Mouse (Mus musculus) NIH3T3 (cell line): ENCODE measurements around the gene Acvr1b.

Source experiments
- DNase-seq: peaks from one replicate; pipeline ENCODE4 v3.0.0-alpha.2; 2012; ENCODE audit warnings: low read depth

Gene Acvr1b

DNA sequence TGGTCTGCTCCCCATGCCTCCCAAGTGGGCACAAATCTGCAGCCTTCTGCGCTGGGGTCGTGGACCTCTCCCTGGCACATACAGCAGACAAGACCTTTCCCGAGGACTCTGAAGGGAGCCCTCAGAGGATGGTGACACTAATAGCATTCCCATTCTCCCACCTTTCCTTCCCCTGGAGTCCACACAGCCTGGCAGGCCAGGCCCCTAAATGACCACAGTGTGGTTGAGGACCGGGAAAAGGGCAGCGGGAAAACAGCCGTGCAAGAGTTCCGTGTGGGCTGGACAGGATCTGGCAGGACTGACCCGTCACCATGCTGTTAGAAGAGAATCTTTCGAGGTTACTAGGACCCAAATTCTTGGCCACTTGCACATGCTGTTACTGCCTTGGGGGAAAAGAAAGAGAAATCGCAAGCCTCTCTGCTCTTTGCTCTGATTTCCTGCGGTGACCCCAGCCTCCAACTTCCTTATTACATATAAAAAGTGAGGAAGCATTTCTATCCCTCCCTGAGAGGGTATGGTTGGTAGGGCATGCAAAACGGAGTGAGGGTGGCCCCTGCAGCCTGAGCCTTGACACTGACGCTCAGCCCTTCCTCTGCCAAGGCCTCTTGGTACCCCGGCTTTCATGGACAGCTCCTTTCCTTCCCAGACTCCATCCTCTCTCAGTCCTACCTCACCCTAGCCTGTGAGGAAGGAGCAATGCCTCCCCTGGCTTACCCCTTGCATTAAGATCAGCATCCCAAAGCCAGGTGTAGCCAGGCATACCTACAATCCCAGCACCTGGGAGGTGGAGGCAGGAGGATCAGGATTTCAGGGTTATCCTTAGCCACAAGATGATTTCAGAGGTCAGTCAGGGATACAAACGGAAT is 27.5 kb upstream of the Acvr1b start:
- no peak for DNase-seq

DNA sequence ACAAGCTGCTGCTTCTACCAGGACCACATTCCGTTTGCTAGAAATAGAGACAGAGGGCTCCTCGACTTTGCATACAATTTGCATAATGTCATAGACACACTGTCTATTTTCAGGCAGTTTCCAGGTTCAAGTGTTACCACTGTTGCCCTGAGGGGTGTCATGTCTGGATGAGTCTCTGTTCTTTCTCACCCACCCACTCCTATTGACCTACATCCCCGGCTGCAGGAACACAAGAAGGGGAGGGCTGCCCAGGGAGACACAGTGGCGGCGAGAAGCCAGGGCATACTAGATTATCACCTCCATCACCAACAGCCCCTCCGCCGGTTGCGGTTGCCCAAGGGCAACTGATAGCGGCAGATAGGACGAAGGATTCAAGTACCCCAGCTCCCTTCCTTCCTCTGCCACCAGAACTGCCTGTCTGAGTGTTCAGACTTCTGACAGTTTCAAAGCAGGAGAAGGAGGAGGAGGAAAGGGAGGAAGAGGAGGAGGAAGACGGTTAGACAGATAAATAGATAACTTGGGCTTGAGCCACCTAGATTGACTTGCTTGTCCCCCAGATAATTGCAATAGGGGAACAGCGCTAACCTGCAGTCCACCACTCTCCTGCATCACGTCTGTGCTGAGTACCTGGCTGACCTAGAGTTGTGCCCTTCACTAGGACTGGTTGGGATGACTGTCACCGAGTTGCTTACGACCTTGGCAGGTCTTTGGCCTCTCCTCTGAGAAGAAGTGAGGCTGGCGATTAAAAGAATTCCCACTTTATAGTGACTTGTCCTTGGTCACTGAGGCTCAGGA is 26.6 kb upstream of the Acvr1b start:
- DNase-seq = no peak

DNA sequence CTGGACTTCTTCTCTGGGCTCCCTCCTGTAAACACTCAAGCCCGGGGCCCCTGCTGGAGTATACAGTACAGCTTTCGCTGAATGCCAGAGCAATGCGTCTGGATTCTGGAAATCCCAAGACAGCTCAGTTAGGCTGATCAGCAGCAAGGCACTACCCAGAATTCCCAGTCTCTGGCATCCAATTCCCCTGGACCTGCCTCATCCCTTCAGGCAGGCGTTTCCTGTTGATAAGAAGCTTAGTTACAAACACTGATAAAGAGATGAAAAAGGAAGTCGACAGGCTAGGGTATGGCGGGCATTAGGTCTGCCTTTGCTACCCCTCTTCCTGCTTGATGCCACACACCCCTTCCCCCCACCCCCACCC is 26.0 kb upstream of the Acvr1b start:
- DNase-seq = no peak

DNA sequence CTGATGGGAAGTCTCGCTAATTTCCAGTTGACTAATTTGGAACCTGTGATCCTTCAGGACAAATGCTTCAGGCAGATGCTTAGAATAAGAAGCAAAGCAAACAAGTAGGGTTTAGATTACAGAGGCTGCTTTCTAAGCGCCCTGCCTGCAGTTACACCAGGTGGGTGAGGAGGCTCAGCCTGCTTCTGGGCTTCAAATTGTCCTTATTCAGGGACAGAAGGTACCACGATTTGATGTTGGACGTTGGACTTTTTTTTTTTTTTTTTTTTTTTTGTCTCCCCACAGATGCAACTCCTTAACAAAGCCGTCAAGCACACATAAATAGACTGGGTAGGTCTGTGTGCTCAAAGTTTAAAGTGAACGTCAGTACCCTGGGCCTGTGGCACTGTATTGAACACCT is 25.3 kb upstream of the Acvr1b start:
- no peak for DNase-seq

DNA sequence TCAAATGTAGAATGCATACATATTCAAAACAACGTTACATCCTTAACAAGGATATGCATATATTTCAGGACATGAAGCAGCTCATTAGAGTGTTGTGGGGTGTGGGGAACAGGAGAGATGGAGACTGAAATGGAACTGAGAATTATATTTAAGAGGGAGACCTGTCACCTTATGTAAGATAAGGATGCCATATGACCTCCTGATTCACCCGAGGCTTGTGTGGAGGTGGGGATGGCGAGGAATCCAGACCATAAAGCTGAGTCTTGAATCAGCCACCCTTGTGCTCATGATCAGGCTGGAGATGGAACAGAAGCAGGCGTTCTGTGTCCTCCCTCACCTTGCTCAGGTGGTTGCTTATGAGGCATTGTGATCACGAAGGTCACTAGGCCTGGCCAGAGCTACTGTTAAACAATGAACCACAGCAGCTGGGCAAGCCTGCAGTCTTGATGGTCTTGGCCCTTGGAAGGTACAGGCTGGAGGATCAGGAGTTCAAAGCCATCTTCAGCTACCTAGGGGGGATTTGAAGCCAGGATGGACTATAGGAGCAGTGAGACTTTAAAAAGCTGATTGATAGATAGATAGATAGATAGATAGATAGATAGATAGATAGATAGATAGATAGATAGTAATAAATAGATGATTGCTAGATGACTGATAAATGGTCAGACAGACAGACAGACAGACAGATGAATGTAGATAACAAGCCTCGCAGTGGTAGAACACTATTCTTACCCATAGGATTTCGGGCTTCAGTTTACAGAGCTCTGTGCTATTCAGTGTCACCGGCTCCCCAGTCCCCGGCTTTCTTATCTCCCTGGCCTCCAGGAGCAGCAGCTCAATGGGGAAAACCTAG is 22.2 kb upstream of the Acvr1b start:
- no peak for DNase-seq

- DNase-seq = no peak
Measured at GRCm38 (mm10) chr15:101154700-101155616, 18.9 kb upstream of the Acvr1b start.

- DNase-seq = no peak
Measured at GRCm38 (mm10) chr15:101160128-101160527, 13.7 kb upstream of the Acvr1b start.

GRCm38 (mm10) chr15:101160591-101160990 is 13.3 kb upstream of the Acvr1b start:
- no peak for DNase-seq

- no peak for DNase-seq
Measured at GRCm38 (mm10) chr15:101161534-101161933, 12.3 kb upstream of the Acvr1b start.

DNA sequence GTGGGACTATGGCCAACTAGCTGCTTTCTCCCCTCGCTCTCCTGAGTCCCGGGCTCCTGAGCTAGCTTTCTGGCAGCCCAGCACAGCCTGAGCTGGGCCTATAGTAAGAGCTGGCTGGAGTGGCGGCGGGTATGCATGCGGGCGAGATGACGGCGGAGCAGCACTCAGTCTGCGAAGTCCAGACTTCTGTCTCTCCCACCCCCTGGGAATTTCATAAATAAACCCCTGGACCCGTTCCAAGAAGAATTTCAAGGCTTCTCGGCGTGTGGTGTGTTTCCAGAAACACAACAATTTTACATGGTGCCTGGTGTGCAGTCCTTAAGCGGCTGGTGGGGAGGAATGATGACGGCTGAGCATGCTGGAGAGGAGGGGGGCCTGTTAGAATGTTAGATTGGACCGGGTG is 10.8 kb upstream of the Acvr1b start:
- peak; percentile 60 for DNase-seq

GRCm38 (mm10) chr15:101163854-101164253 is 10.0 kb upstream of the Acvr1b start:
- DNase-seq = peak; percentile 90

- no peak for DNase-seq
Measured at GRCm38 (mm10) chr15:101164291-101164690, 9.6 kb upstream of the Acvr1b start.

DNA sequence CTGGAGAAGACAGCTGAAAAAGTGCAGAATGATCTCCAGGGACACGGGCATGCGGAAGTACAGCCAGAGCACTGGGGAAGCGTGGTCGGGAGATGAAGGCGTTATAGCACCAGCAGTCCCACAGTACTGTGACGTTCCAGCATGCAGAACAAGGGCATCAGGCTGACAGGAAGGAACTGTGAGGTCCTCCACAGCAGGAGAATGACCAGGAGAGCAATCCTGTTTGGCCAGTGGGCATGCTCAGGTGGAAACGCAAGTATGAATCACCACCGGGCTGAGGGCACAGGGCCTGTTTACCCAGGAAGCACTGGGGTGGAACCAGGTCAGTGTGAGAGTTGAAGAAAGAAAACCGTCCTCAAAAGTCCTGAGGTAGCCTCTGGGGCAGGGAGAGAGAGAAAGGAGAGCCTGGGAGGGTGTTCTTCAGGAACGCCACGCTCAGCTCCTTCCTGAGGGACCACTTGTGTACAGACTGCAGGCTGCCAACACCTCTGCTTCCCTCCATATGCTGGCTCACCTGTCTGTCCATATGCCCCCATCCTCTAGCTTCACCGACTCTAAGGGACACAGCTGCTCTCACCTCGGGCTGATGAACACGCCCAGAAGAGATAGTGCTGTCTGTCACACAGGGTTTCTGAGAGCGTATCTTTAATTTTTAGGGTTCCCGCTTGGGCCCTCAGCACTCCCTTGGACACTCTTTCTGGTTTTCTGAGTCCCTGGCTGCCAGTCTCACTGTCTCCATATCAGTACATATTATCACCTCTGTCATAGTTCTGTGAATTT is 8.0 kb upstream of the Acvr1b start:
- DNase-seq = no peak

- DNase-seq = no peak
Measured at GRCm38 (mm10) chr15:101167553-101167952, 6.3 kb upstream of the Acvr1b start.

- DNase-seq = no peak
Measured at GRCm38 (mm10) chr15:101169910-101170309, 4.0 kb upstream of the Acvr1b start.

DNA sequence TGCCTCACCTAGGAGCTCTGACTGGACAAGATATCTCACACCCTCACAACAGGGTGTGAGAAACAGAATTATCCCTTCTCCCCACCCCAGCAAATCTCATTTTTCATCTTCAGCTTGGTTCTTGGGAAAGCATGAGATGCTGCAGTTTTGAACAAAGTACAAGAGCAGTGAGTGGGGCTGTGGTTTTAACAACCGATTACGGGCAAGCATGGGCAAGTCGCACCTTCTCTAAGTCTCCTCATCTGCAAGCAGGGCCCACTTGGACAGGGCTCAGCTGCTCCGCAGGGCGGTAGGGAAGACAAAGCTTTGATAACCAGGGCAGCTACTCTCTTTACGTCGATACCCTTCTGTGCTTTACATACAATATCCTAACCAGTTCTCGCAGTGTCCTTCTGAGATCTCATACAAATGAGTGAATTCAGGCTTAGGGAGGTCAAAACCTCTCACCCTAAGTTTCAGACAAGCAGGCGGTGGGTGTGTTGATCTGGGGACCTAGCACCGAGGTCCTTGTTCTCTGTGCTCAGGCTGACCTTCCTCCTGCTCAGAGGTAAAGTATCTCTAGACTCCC is 3.4 kb upstream of the Acvr1b start:
- DNase-seq = no peak

DNA sequence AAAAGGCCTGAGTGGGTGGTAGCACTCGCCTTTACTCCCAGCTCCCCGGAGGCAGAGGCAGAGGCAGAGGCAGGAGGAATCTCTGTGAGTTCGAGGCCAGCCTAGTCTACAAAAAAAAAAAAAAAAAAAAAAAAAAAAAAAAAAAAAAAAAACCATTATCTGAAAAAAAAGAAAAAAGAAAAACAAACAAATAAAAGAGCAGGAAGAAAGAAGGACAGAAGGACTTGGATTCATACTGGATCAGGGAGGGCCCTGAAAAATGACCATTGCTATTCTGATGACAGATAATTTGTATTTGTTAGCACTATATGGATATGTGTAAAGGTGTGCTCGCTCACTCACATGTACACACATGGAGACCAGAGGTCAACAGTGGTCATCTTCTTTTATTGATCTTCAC is 2.6 kb upstream of the Acvr1b start:
- no peak for DNase-seq

- DNase-seq = no peak
Measured at GRCm38 (mm10) chr15:101172016-101172415, 1.9 kb upstream of the Acvr1b start.

GRCm38 (mm10) chr15:101174294-101175130 is 645 bp downstream of the Acvr1b start:
- no peak for DNase-seq
